Mouse (Mus musculus) forebrain, embryonic 11.5 days (tissue): ENCODE measurements around the gene Atp6ap1l. TPM values are rescaled to one million over a fixed set of nuclear protein-coding genes. Genes with fewer than 3 reads are reported as not detected.
A peak's percentile ranks its signal among the peaks of the same experiment; 100 is the strongest.

ENCODE experiments used
- ATAC-seq: fragments of 200-750 bp; cut with Nextera tagmentation; replicated peaks from 2 replicates; pipeline ENCODE4 v1.8.0; 2017; ENCODE audit warnings: moderate TSS enrichment; ENCODE audit not compliant: low FRiP score
- DNase-seq: peaks from one replicate; pipeline ENCODE4 v3.0.0-alpha.2; 2017; ENCODE audit warnings: low spot score
- H3K27ac ChIP-seq: fragments of 300-500 bp; sonication (generic); 2 replicates; pipeline ENCODE4 v1.5.1; 2014; ENCODE audit warnings: low read depth, low read length
- H3K27me3 ChIP-seq: fragments of 300-500 bp; sonication (generic); 2 replicates; pipeline ENCODE4 v1.6.1; 2014; ENCODE audit warnings: mild to moderate bottlenecking, low read length, mixed read lengths; ENCODE audit not compliant: control insufficient read depth, insufficient read depth
- H3K36me3 ChIP-seq: fragments of 300-500 bp; sonication (generic); 2 replicates; pipeline ENCODE4 v1.6.1; 2014; ENCODE audit warnings: mild to moderate bottlenecking, low read length, moderate library complexity, mixed read lengths; ENCODE audit not compliant: control insufficient read depth, insufficient read depth
- H3K4me1 ChIP-seq: fragments of 300-500 bp; sonication (generic); replicated peaks from 2 replicates; pipeline ENCODE4 v1.6.1; 2014; ENCODE audit warnings: low read length, mixed read lengths; ENCODE audit not compliant: control insufficient read depth, insufficient read depth
- H3K4me2 ChIP-seq: fragments of 300-500 bp; sonication (generic); 2 replicates; pipeline ENCODE4 v1.6.1; 2014; ENCODE audit warnings: low read depth, mild to moderate bottlenecking, low read length, moderate library complexity, mixed read lengths; ENCODE audit not compliant: severe bottlenecking
- H3K4me3 ChIP-seq: fragments of 300-500 bp; sonication (generic); 2 replicates; pipeline ENCODE4 v1.5.1; 2014; ENCODE audit warnings: low read depth, low read length
- H3K9ac ChIP-seq: fragments of 300-500 bp; sonication (generic); 2 replicates; pipeline ENCODE4 v1.6.1; 2014; ENCODE audit warnings: low read length
- H3K9me3 ChIP-seq: fragments of 300-500 bp; sonication (generic); 2 replicates; pipeline ENCODE4 v1.6.1; 2016; ENCODE audit warnings: low read length, mixed read lengths; ENCODE audit not compliant: control insufficient read depth
- WGBS: fragments of 180-500 bp; shearing (Covaris S2); extraction: QIAGEN DNeasy Blood & Tissue Kit; methylation state at CpG from one replicate; pipeline ENCODE4 v1.1.7; 2014; 5-methylcytosine and 5-hydroxymethylcytosine counted together
- polyA plus RNA-seq: library from polyadenylated mRNA; unstranded; fragments of >200 nt; fragmentation: Nextera tagmentation; extraction: Ambion mirVana; gene quantifications from 2 replicates; pipeline ENCODE4 v1.2.1, GENCODE M21; 2014

The Atp6ap1l gene
- polyA plus RNA-seq, 1 experiment from 2014 or later = 0.45 TPM

DNA sequence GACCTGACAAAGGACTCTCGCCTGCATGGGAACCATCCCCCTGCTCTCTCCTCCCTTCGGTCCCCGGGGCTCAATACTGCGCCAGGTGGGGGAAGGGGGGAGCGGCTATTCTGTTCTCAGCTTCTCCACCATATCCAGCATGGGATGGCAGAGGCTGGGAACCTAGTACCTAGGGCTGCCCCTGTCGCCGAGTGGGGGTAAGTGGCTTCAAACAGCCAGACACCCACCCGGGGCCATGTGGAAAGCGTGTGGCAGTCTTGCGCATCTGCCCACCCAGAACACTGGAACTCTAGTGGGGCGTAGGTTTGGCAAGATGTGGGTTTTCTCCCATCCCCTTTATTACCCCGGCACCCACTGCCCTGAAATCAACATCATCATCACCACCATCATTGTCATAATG is 2.2 kb upstream of the Atp6ap1l start:
- Histone ChIP-seq H3K4me2 (no peak overlapping the region), H3K9me3 (no peaks in the 10 kb centered on the region), H3K9ac (no peak overlapping the region), H3K4me1 (no peaks in the 10 kb centered on the region), H3K27me3 (no peaks in the 10 kb centered on the region), H3K4me3 (no peak overlapping the region), H3K36me3 (no peaks in the 10 kb centered on the region), H3K27ac (no peak overlapping the region)
- WGBS = 89% methylated on average over 12 of the region's 12 CpGs
- DNase-seq (no peak), ATAC-seq (no peak; the same call in 1 of the 2 replicates)

DNA sequence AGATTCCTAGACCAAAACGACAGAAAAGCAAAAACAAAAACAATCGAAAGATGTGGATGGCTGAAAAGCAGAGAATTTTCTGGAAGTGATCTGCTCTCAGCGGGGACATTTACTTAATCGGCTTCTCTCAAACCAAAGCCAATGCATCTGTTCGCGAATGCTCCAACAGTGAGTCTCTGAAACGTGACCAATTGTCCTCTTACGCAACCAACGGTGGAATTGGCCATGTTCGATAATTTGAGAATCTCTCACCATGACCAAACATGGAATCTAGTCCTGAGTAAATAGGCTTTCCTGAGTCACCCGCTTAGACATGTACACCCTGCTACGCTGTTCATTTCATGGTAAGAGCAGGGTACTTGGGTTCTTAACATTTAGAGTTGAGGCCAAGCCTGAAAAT is 8.3 kb downstream of the Atp6ap1l start:
- no peak overlapping the region for H3K4me3 ChIP-seq
- H3K36me3 ChIP-seq = no peaks in the 10 kb centered on the region
- ATAC-seq (no peak), DNase-seq (no peak)
- no peak overlapping the region for H3K9ac ChIP-seq
- H3K4me1 ChIP-seq = no peaks in the 10 kb centered on the region
- no peaks in the 10 kb centered on the region for H3K27me3 ChIP-seq
- no peak overlapping the region for H3K4me2 ChIP-seq
- no peak overlapping the region for H3K27ac ChIP-seq
- H3K9me3 ChIP-seq = no peaks in the 10 kb centered on the region
- 88% methylated on average over 12 of the region's 12 CpGs for WGBS

DNA sequence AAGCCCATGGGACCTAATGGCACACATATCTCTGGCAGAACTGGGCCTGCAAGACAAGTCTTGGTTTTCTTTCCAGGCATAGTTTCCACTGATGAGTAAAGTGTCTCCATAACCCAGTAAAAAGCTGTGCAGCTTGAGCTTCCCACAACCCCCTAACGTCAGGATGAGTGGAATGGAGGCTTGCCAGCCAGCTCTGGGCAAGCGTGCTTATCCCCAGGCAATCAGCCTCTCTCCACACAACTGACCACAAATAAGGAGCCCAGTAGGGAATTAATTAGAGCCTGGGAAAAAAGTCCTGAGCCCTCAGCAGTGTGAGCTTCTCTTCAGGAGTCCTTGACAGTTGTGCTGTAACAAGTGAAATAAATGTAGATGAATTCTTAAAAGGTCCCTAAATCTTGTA is 9.1 kb downstream of the Atp6ap1l start:
- Histone ChIP-seq H3K4me3 (no peak overlapping the region), H3K36me3 (no peaks in the 10 kb centered on the region), H3K4me1 (no peaks in the 10 kb centered on the region), H3K9ac (no peak overlapping the region), H3K27me3 (no peaks in the 10 kb centered on the region), H3K9me3 (no peaks in the 10 kb centered on the region), H3K4me2 (no peak overlapping the region), H3K27ac (no peak overlapping the region)
- ATAC-seq (no peak), DNase-seq (no peak)
- WGBS = 10% methylated on average over 2 of the region's 2 CpGs

DNA sequence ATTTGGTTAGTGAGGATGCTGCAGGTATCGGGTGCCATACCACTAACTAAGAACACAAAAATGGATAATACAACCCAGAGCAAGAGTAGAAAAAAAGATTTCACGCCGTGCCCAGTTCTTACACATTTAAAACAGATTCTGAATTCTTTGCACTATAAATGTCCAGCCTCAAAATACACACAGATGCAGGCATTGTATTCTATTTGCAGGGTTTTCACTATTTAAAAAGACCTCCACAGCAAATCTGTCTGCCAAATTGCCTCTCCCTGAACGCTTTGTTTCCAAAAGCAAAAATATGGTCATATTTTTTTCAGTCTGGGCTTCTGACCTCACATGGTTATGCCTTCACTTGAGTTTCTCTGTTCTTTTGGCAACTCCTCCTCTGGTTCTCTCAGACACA is 10.3 kb downstream of the Atp6ap1l start:
- Histone ChIP-seq H3K27me3 (no peaks in the 10 kb centered on the region), H3K4me1 (no peaks in the 10 kb centered on the region), H3K9me3 (no peaks in the 10 kb centered on the region), H3K27ac (no peak overlapping the region), H3K36me3 (no peaks in the 10 kb centered on the region), H3K9ac (no peak overlapping the region), H3K4me3 (no peak overlapping the region), H3K4me2 (no peak overlapping the region)
- no peak for ATAC-seq
- WGBS = 92% methylated on average over 4 of the region's 4 CpGs
- no peak for DNase-seq

DNA sequence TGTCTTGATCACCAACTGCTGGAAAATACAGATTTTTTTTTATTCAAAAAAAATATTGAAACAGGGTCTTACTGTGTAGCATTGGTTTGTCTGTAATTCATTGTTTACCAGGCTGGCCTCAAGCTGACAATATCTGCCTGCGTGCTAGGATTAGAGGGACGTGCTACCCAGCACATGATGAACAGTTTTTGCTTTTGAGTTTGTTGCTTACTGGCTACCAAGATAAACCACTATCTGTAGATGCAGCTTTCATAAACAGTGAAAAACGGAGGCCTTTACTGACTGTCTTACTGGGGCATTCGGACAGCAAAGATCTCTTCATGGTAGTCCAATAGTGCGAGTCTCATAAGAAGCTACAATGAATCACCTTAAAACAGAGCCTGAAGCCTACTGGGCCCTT is 15.0 kb downstream of the Atp6ap1l start:
- 88% methylated on average over 5 of the region's 5 CpGs for WGBS
- DNase-seq (no peak), ATAC-seq (no peak)
- Histone ChIP-seq H3K9me3 (no peaks in the 10 kb centered on the region), H3K4me2 (no peak overlapping the region), H3K9ac (no peak overlapping the region), H3K27ac (no peak overlapping the region), H3K4me3 (no peak overlapping the region), H3K4me1 (peaks cover 5% of the 10 kb centered on the region; the same call in 1 of the 2 replicates), H3K36me3 (no peaks in the 10 kb centered on the region), H3K27me3 (no peaks in the 10 kb centered on the region)

DNA sequence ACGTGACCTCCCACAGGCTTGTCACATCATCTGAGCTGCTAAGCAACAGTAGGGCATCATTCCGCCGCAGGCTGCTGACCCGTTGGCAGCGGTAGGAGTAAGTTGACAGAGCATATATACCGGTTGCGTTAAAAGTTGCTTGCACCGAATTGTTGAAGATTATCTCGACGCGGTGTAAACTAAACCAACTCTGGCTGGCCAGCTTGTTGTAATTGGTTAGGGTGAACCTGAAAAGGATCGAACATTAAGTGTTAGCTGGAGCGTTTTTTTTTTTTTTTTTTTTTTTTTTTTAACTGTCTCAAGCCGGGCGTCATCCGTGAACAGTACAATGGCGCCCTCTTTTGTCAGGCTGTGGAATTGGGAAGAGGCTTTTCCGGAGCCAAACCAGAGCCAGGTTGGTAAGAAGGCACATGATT is 18.6 kb downstream of the Atp6ap1l start:
- no peak overlapping the region for H3K27ac ChIP-seq
- H3K4me3 ChIP-seq = peak overlapping the region; percentile 28
- H3K9ac ChIP-seq = peak overlapping the region; percentile 32
- no peaks in the 10 kb centered on the region for H3K27me3 ChIP-seq
- ATAC-seq = peak; percentile 62
- peaks cover 5% of the 10 kb centered on the region; the same call in 1 of the 2 replicates for H3K4me1 ChIP-seq
- H3K4me2 ChIP-seq = peak overlapping the region; percentile 51
- H3K36me3 ChIP-seq = no peaks in the 10 kb centered on the region
- 1% methylated on average over 18 of the region's 18 CpGs for WGBS
- peak; percentile 86 for DNase-seq
- H3K9me3 ChIP-seq = no peaks in the 10 kb centered on the region

DNA sequence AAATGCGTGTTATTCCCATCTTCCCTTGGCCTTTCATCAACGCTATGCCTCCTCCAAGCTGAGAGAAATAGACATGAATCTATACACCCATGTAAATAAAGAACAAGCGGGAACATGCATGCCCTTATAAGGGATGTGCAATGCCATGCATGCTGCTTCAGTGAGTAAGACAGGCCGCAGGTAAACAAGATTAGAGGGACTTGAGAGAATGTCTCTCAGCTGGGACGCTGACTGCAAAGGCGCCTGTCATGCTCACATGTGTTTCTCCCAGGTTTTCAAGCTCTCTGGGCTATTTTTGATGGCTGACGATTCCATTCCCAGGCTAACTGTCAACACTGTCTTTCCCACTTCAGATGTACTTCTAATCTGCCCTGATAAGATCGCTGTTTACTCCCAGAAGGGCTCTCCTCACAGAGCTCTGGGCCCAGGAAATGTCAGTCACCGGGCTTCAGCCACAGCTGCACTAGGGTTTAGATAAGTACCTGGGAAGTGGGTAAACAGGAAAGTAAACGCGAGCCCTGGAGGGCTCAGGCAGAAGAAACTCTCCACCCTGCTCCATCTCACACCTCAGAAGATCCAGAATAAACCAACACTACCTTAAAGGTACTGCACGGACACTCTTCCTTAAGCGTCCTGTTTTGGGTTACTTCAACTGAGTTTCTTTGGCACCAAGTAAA is 19.2 kb downstream of the Atp6ap1l start:
- Histone ChIP-seq H3K9ac (peak overlapping the region; percentile 32), H3K4me2 (peak overlapping the region; percentile 51), H3K27me3 (no peaks in the 10 kb centered on the region), H3K36me3 (no peaks in the 10 kb centered on the region), H3K4me3 (peak overlapping the region; percentile 28; the same call in 1 of the 2 replicates), H3K4me1 (peaks cover 5% of the 10 kb centered on the region; the same call in 1 of the 2 replicates), H3K27ac (no peak overlapping the region), H3K9me3 (no peaks in the 10 kb centered on the region)
- WGBS = 57% methylated on average over 13 of the region's 13 CpGs
- ATAC-seq (peak; percentile 50), DNase-seq (no peak)

DNA sequence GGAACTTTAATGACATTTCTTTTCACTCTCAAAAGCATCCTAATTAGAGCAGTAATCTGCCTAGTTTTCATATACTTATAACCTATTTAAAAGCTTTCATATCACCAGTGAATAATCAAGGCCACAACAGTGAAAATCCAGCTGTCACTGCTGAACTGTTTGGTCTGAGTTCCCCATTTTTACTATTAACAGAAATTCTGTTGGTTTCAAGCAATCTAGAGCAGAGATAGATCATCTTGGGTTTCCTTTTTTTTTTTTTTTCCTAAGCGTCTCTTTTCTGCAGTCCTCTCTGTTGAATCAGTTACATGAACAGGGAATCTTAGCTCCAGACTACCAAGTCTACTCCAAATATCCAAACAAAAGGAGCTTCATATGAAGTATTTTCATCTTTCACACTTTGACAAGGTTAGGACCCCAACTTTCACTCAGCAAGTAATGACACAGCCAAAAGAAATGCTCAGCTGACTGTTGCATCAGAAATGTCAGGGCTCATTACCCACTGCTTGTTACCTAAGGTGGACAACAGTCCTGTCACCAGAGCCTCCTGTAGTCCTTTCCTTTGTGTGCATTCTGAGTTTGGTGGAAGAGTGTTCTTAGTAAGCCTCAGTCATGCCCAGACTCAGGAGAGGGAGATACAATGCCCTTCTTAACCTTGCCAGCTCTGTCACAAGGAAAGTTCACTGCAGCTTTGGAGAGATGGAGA is 23.3 kb downstream of the Atp6ap1l start:
- WGBS = 76% methylated on average over 1 of the region's 1 CpGs
- DNase-seq = no peak
- Histone ChIP-seq H3K4me1 (peaks cover 5% of the 10 kb centered on the region; the same call in 1 of the 2 replicates), H3K4me3 (no peak overlapping the region), H3K27me3 (no peaks in the 10 kb centered on the region), H3K9me3 (no peaks in the 10 kb centered on the region), H3K36me3 (no peaks in the 10 kb centered on the region), H3K27ac (no peak overlapping the region), H3K4me2 (no peak overlapping the region), H3K9ac (no peak overlapping the region)
- no peak for ATAC-seq
